Mouse (Mus musculus) liver, embryonic 11.5 days (tissue): ENCODE data around the gene Dag1. TPM values are rescaled to one million over a fixed set of nuclear protein-coding genes. Genes with fewer than 3 reads are reported as not detected.

Experiments
- ATAC-seq: fragments of 200-750 bp; cut with Nextera tagmentation; replicated peaks from 2 replicates; pipeline ENCODE4 v1.8.0; 2017; ENCODE audit warnings: moderate number of reproducible peaks, mild to moderate bottlenecking, moderate TSS enrichment, moderate library complexity; ENCODE audit not compliant: low FRiP score
- DNase-seq: peaks from one replicate; pipeline ENCODE4 v3.0.0-alpha.2; 2017; ENCODE audit warnings: low spot score
- H3K27ac ChIP-seq: fragments of 300-500 bp; sonication (generic); 2 replicates; pipeline ENCODE4 v1.5.1; 2014; ENCODE audit warnings: mild to moderate bottlenecking, low read depth, low read length, control low read depth
- H3K27me3 ChIP-seq: fragments of 300-500 bp; sonication (generic); replicated peaks from 2 replicates; pipeline ENCODE4 v1.6.1; 2014; ENCODE audit warnings: low read length, mixed read lengths; ENCODE audit not compliant: control insufficient read depth, insufficient read depth
- H3K36me3 ChIP-seq: fragments of 300-500 bp; sonication (generic); 2 replicates; pipeline ENCODE4 v1.6.1; 2014; ENCODE audit warnings: mild to moderate bottlenecking, low read length, moderate library complexity, mixed read lengths; ENCODE audit not compliant: control insufficient read depth, insufficient read depth
- H3K4me1 ChIP-seq: fragments of 300-500 bp; sonication (generic); replicated peaks from 2 replicates; pipeline ENCODE4 v1.6.1; 2014; ENCODE audit warnings: low read length, mixed read lengths; ENCODE audit not compliant: control insufficient read depth, insufficient read depth
- H3K4me2 ChIP-seq: fragments of 300-500 bp; sonication (generic); 2 replicates; pipeline ENCODE4 v1.6.1; 2014; ENCODE audit warnings: mild to moderate bottlenecking, control low read depth, moderate library complexity
- H3K4me3 ChIP-seq: fragments of 300-500 bp; sonication (generic); 2 replicates; pipeline ENCODE4 v1.5.1; 2014; ENCODE audit warnings: low read depth, low read length, control low read depth
- H3K9ac ChIP-seq: fragments of 300-500 bp; sonication (generic); 2 replicates; pipeline ENCODE4 v1.6.1; 2014; ENCODE audit warnings: low read depth, low read length, control low read depth
- H3K9me3 ChIP-seq: fragments of 300-500 bp; sonication (generic); 2 replicates; pipeline ENCODE4 v1.6.1; 2016; ENCODE audit warnings: low read length, inconsistent platforms, mixed read lengths; ENCODE audit not compliant: control insufficient read depth
- WGBS: fragments of 180-500 bp; shearing (Covaris S2); extraction: QIAGEN DNeasy Blood & Tissue Kit; methylation state at CpG from one replicate; pipeline ENCODE4 v1.1.7; 2014; 5-methylcytosine and 5-hydroxymethylcytosine counted together
- polyA plus RNA-seq: library from polyadenylated mRNA; unstranded; fragments of >200 nt; fragmentation: Nextera tagmentation; extraction: Ambion mirVana; gene quantifications from 2 replicates; pipeline ENCODE4 v1.2.1, GENCODE M21; 2014

The Dag1 gene
- polyA plus RNA-seq, 1 experiment from 2014 or later, result 41.1 TPM

- H3K27me3 ChIP-seq, result no peaks in the 10 kb centered on the region
- H3K27ac ChIP-seq, result no peak overlapping the region
- no peak overlapping the region for H3K9ac ChIP-seq
- ATAC-seq (no peak), DNase-seq (no peak)
- H3K36me3 ChIP-seq, result no peaks in the 10 kb centered on the region
- H3K4me2 ChIP-seq, result no peak overlapping the region
- peaks cover 16% of the 10 kb centered on the region for H3K4me1 ChIP-seq
- 44% methylated on average over 9 of the region's 10 CpGs for WGBS
- H3K4me3 ChIP-seq, result no peak overlapping the region
- no peaks in the 10 kb centered on the region for H3K9me3 ChIP-seq
These were observed 2.6 kb upstream of the Dag1 start for GRCm38 (mm10) chr9:108266261-108266935.

- peak overlapping the region; percentile 91 for H3K4me3 ChIP-seq
- H3K4me2 ChIP-seq, result peak overlapping the region; percentile 95
- H3K27me3 ChIP-seq, result no peaks in the 10 kb centered on the region
- H3K9ac ChIP-seq, result peak overlapping the region; percentile 79
- peak overlapping the region; percentile 56 for H3K27ac ChIP-seq
- no peaks in the 10 kb centered on the region for H3K36me3 ChIP-seq
- H3K4me1 ChIP-seq, result peaks cover 16% of the 10 kb centered on the region
- 15% methylated on average over 10 of the region's 10 CpGs for WGBS
- DNase-seq, result peak; percentile 47
- peak; percentile 21; the same call in 1 of the 2 replicates for ATAC-seq
- H3K9me3 ChIP-seq, result no peaks in the 10 kb centered on the region
These were observed 598 bp upstream of the Dag1 start for GRCm38 (mm10) chr9:108264191-108264921.

- no peak for DNase-seq
- no peaks in the 10 kb centered on the region for H3K36me3 ChIP-seq
- peak overlapping the region; percentile 95 for H3K4me2 ChIP-seq
- ATAC-seq, result peak; percentile 62
- no peaks in the 10 kb centered on the region for H3K9me3 ChIP-seq
- no peaks in the 10 kb centered on the region for H3K27me3 ChIP-seq
- peak overlapping the region; percentile 91 for H3K4me3 ChIP-seq
- peak overlapping the region; percentile 79 for H3K9ac ChIP-seq
- H3K4me1 ChIP-seq, result peaks cover 16% of the 10 kb centered on the region
- peak overlapping the region; percentile 86 for H3K27ac ChIP-seq
- under 1% methylated on average over 57 of the region's 62 CpGs for WGBS
These were observed 552 bp downstream of the Dag1 start for GRCm38 (mm10) chr9:108263131-108263681.

- H3K4me3 ChIP-seq, result peak overlapping the region; percentile 91
- ATAC-seq, result no peak
- H3K27me3 ChIP-seq, result no peaks in the 10 kb centered on the region
- peak overlapping the region; percentile 95 for H3K4me2 ChIP-seq
- H3K9ac ChIP-seq, result peak overlapping the region; percentile 79
- peaks cover 16% of the 10 kb centered on the region for H3K4me1 ChIP-seq
- no peak overlapping the region for H3K27ac ChIP-seq
- 55% methylated on average over 11 of the region's 11 CpGs for WGBS
- H3K36me3 ChIP-seq, result no peaks in the 10 kb centered on the region
- no peaks in the 10 kb centered on the region for H3K9me3 ChIP-seq
- no peak for DNase-seq
These were observed 1.2 kb downstream of the Dag1 start for GRCm38 (mm10) chr9:108262494-108263049.

- H3K36me3 ChIP-seq, result no peaks in the 10 kb centered on the region
- no peak for DNase-seq
- peak overlapping the region; percentile 91 for H3K4me3 ChIP-seq
- 69% methylated on average over 7 of the region's 7 CpGs for WGBS
- no peak for ATAC-seq
- H3K4me1 ChIP-seq, result peaks cover 16% of the 10 kb centered on the region
- peak overlapping the region; percentile 95 for H3K4me2 ChIP-seq
- no peaks in the 10 kb centered on the region for H3K9me3 ChIP-seq
- no peak overlapping the region for H3K9ac ChIP-seq
- H3K27ac ChIP-seq, result no peak overlapping the region
- no peaks in the 10 kb centered on the region for H3K27me3 ChIP-seq
These were observed 1.9 kb downstream of the Dag1 start for GRCm38 (mm10) chr9:108261865-108262264.

GRCm38 (mm10) chr9:108260526-108260925 is 3.2 kb downstream of the Dag1 start:
- ATAC-seq, result no peak
- no peak overlapping the region for H3K4me2 ChIP-seq
- peaks cover 16% of the 10 kb centered on the region for H3K4me1 ChIP-seq
- no peak for DNase-seq
- no peak overlapping the region for H3K9ac ChIP-seq
- H3K9me3 ChIP-seq, result no peaks in the 10 kb centered on the region
- no peaks in the 10 kb centered on the region for H3K36me3 ChIP-seq
- no peak overlapping the region for H3K4me3 ChIP-seq
- no peaks in the 10 kb centered on the region for H3K27me3 ChIP-seq
- no peak overlapping the region for H3K27ac ChIP-seq
- WGBS, result 65% methylated on average over 4 of the region's 4 CpGs

GRCm38 (mm10) chr9:108252766-108253165 is 11.0 kb downstream of the Dag1 start:
- Histone ChIP-seq H3K9me3 (no peaks in the 10 kb centered on the region), H3K36me3 (no peaks in the 10 kb centered on the region), H3K4me2 (no peak overlapping the region), H3K9ac (no peak overlapping the region), H3K27me3 (no peaks in the 10 kb centered on the region), H3K4me3 (no peak overlapping the region), H3K4me1 (no peaks in the 10 kb centered on the region), H3K27ac (no peak overlapping the region)
- 77% methylated on average over 7 of the region's 7 CpGs for WGBS
- DNase-seq (no peak), ATAC-seq (no peak)

- Histone ChIP-seq H3K4me1 (no peaks in the 10 kb centered on the region), H3K27ac (no peak overlapping the region), H3K4me3 (no peak overlapping the region), H3K27me3 (no peaks in the 10 kb centered on the region), H3K4me2 (no peak overlapping the region), H3K9ac (no peak overlapping the region), H3K36me3 (no peaks in the 10 kb centered on the region), H3K9me3 (no peaks in the 10 kb centered on the region)
- WGBS, result 90% methylated on average over 6 of the region's 6 CpGs
- no peak for DNase-seq
- no peak for ATAC-seq
These were observed 11.9 kb downstream of the Dag1 start for GRCm38 (mm10) chr9:108251877-108252276.
